Mouse (Mus musculus): ENCODE results near the gene C1s1. TPM values are rescaled to one million over a fixed set of nuclear protein-coding genes. Genes with fewer than 3 reads are reported as not detected.
A peak's percentile ranks its signal among the peaks of the same experiment; 100 is the strongest.
"Not testable (repeated sequence)": the region's sequence is repeated elsewhere in the genome, so short reads cannot be mapped to it uniquely, and the experiment has no call there.

The C1s1 gene
- polyA plus RNA-seq, 1 experiment from 2014 or later, result 15.9 TPM

- Histone ChIP-seq H3K36me3 (no peaks in the 10 kb centered on the region), H3K4me1 (peaks cover 11% of the 10 kb centered on the region), H3K27ac (no peak overlapping the region), H3K9ac (no peak overlapping the region), H3K9me3 (replicated peaks) (no peaks in the 10 kb centered on the region), H3K4me3 (no peak overlapping the region), H3K4me2 (no peak overlapping the region), H3K27me3 (replicated peaks) (0 out of 2 replicates have a peak, but pooled peaks cover 3% of the 10 kb centered on the region)
- no peak for ATAC-seq
- 20% methylated on average over 2 of the region's 2 CpGs for WGBS (ENCODE audit: insufficient replicate concordance)
Measured at GRCm38 (mm10) chr6:124487509-124487908, 54.6 kb downstream of the C1s1 start.

GRCm38 (mm10) chr6:124485414-124486144, 56.6 kb downstream of the C1s1 start:
- ATAC-seq, result no peak
- H3K36me3 ChIP-seq, result no peaks in the 10 kb centered on the region

GRCm38 (mm10) chr6:124484851-124485250, 57.3 kb downstream of the C1s1 start:
- Histone ChIP-seq H3K27me3 (replicated peaks) (0 out of 2 replicates have a peak, but pooled peaks cover 3% of the 10 kb centered on the region), H3K9ac (no peak overlapping the region), H3K36me3 (no peaks in the 10 kb centered on the region), H3K9me3 (replicated peaks) (no peaks in the 10 kb centered on the region), H3K27ac (no peak overlapping the region), H3K4me2 (peak overlapping the region; percentile 37), H3K4me3 (no peak overlapping the region), H3K4me1 (peaks cover 15% of the 10 kb centered on the region; the same call in 1 of the 2 replicates)
- no peak for ATAC-seq
- WGBS (ENCODE audit: insufficient replicate concordance), result 77% methylated on average over 7 of the region's 7 CpGs

More at GRCm38 (mm10) chr6:124485414-124486144, 56.6 kb downstream of the C1s1 start:
- Histone ChIP-seq H3K27me3 (replicated peaks) (0 out of 2 replicates have a peak, but pooled peaks cover 3% of the 10 kb centered on the region), H3K4me1 (peaks cover 12% of the 10 kb centered on the region; the same call in 1 of the 2 replicates), H3K9me3 (replicated peaks) (no peaks in the 10 kb centered on the region), H3K27ac (no peak overlapping the region), H3K9ac (no peak overlapping the region), H3K4me2 (peak overlapping the region; percentile 37), H3K4me3 (no peak overlapping the region)
- 32% methylated on average over 21 of the region's 21 CpGs for WGBS (ENCODE audit: insufficient replicate concordance)

- peaks cover 24% of the 10 kb centered on the region for H3K4me1 ChIP-seq
- H3K36me3 ChIP-seq; H3K4me2 ChIP-seq; ATAC-seq; H3K27ac ChIP-seq; H3K9ac ChIP-seq; H3K9me3 ChIP-seq (replicated peaks); H3K27me3 ChIP-seq (replicated peaks); H3K4me3 ChIP-seq: not testable (repeated sequence)
- WGBS (ENCODE audit: insufficient replicate concordance), result 71% methylated on average over 3 of the region's 3 CpGs
Measured at GRCm38 (mm10) chr6:124483831-124484230, 58.3 kb downstream of the C1s1 start.

GRCm38 (mm10) chr6:124481571-124481970, 60.6 kb downstream of the C1s1 start:
- H3K27me3 ChIP-seq (replicated peaks), result 0 out of 2 replicates have a peak, but pooled peaks cover 3% of the 10 kb centered on the region
- peak overlapping the region; percentile 19 for H3K4me2 ChIP-seq
- peak; percentile 45 for ATAC-seq
- no peaks in the 10 kb centered on the region for H3K36me3 ChIP-seq
- H3K27ac ChIP-seq, result peak overlapping the region; percentile 59; the same call in 1 of the 2 replicates
- no peaks in the 10 kb centered on the region for H3K9me3 ChIP-seq (replicated peaks)
- whole genome bisulfite sequencing (ENCODE audit: insufficient replicate concordance), result 17% methylated on average over 6 of the region's 6 CpGs
- no peak overlapping the region for H3K4me3 ChIP-seq
- no peak overlapping the region for H3K9ac ChIP-seq
- peaks cover 41% of the 10 kb centered on the region for H3K4me1 ChIP-seq

Other genes starting within 250 kb of the C1s1 start
- 0.05 and 0.06 TPM in 2 replicates for gene Cd163, start 237.7 kb downstream of the C1s1 start, polyA plus RNA-seq (2016; fragmentation: Nextera tagmentation; extraction: Ambion mirVana)
- 26.3 and 26.5 TPM in 2 replicates for gene Pex5, start 127.3 kb downstream of the C1s1 start, polyA plus RNA-seq (2016; fragmentation: Nextera tagmentation; extraction: Ambion mirVana)
- gene Clstn3, start 77.6 kb downstream of the C1s1 start, polyA plus RNA-seq (2016; fragmentation: Nextera tagmentation; extraction: Ambion mirVana), result 4.1 and 5.0 TPM in 2 replicates
- gene C1rl, start 49.2 kb downstream of the C1s1 start, polyA plus RNA-seq (2016; fragmentation: Nextera tagmentation; extraction: Ambion mirVana), result 4.4 and 4.5 TPM in 2 replicates
- gene C1ra, start 30.0 kb downstream of the C1s1 start, polyA plus RNA-seq (2016; fragmentation: Nextera tagmentation; extraction: Ambion mirVana), result 4.5 and 4.6 TPM in 2 replicates
- not detected in 2 replicates for gene C1rb, start 27.9 kb upstream of the C1s1 start, polyA plus RNA-seq (2016; fragmentation: Nextera tagmentation; extraction: Ambion mirVana)
- not detected in 2 replicates for gene C1s2, start 93.7 kb upstream of the C1s1 start, polyA plus RNA-seq (2016; fragmentation: Nextera tagmentation; extraction: Ambion mirVana)
- 67.1 and 74.5 TPM in 2 replicates for gene Lpcat3, start 120.7 kb upstream of the C1s1 start, polyA plus RNA-seq (2016; fragmentation: Nextera tagmentation; extraction: Ambion mirVana)
- gene Emg1, start 169.8 kb upstream of the C1s1 start, polyA plus RNA-seq (2016; fragmentation: Nextera tagmentation; extraction: Ambion mirVana), result 200 TPM in 2 replicates
- gene Phb2, start 170.0 kb upstream of the C1s1 start, polyA plus RNA-seq (2016; fragmentation: Nextera tagmentation; extraction: Ambion mirVana), result 433 and 443 TPM in 2 replicates
- gene Ptpn6, start 196.4 kb upstream of the C1s1 start, polyA plus RNA-seq (2016; fragmentation: Nextera tagmentation; extraction: Ambion mirVana), result 30.8 and 31.3 TPM in 2 replicates
- 109 and 116 TPM in 2 replicates for gene Grcc10, start 199.0 kb upstream of the C1s1 start, polyA plus RNA-seq (2016; fragmentation: Nextera tagmentation; extraction: Ambion mirVana)
- gene Gm45234, start 213.7 kb upstream of the C1s1 start, polyA plus RNA-seq (2016; fragmentation: Nextera tagmentation; extraction: Ambion mirVana), result not detected in 2 replicates
- gene Atn1, start 214.2 kb upstream of the C1s1 start, polyA plus RNA-seq (2016; fragmentation: Nextera tagmentation; extraction: Ambion mirVana), result 2.6 and 2.9 TPM in 2 replicates
- gene Eno2, start 227.3 kb upstream of the C1s1 start, polyA plus RNA-seq (2016; fragmentation: Nextera tagmentation; extraction: Ambion mirVana), result 0.77 and 1.0 TPM in 2 replicates
- not detected in 2 replicates for gene Lrrc23, start 237.4 kb upstream of the C1s1 start, polyA plus RNA-seq (2016; fragmentation: Nextera tagmentation; extraction: Ambion mirVana)